Mouse (Mus musculus) liver, adult 2 months (tissue): ENCODE results near the gene Use1.

Source experiments
- CTCF ChIP-seq: fragments of 200-500 bp; IDR thresholded peaks from 2 replicates; pipeline ENCODE4 v1.5.1; 2011; ENCODE audit warnings: low read depth, low read length, control low read depth
- POLR2A ChIP-seq: fragments of 200-500 bp; IDR thresholded peaks from 2 replicates; pipeline ENCODE4 v1.6.1; 2011; ENCODE audit warnings: low read length, control low read depth; ENCODE audit not compliant: insufficient read depth; ENCODE audit errors: extremely low read depth

- TF ChIP-seq CTCF: no peak
- TF ChIP-seq POLR2A: no peak
These were observed 34.8 kb downstream of the Use1 start for GRCm38 (mm10) chr8:71401454-71401853.
